Mouse (Mus musculus): ENCODE data around the gene Il11ra1. TPM values are rescaled to one million over a fixed set of nuclear protein-coding genes. Genes with fewer than 3 reads are reported as not detected.
"Not testable (repeated sequence)": the region's sequence is repeated elsewhere in the genome, so short reads cannot be mapped to it uniquely, and the experiment has no call there.

Gene Il11ra1
- total RNA-seq, 4 experiments from 2014 or later, result 41.4 to 51.9 (median 49.4) TPM

DNA sequence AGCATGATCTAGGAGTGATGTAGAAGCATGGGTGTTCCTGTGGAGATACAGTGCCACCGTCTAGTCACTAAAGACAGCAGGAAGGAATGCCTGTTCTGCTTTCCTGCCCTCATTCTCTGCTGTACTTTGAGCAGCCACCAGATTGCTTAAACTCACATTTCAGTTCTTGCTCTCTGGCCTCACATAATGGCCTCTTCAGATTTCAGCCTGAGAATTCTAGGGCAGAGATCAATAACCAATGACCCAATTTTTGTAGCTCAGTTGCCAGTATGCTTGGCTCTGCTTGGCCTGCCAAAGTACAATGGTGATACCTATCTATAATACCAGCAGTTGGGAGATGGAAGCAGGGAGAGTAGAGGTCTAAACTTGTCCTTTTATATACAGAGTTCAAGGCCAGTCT, 45.2 kb downstream of the Il11ra1 start:
- DNase-seq (ENCODE audit: low spot score in 2 of 2), result no peak

DNA sequence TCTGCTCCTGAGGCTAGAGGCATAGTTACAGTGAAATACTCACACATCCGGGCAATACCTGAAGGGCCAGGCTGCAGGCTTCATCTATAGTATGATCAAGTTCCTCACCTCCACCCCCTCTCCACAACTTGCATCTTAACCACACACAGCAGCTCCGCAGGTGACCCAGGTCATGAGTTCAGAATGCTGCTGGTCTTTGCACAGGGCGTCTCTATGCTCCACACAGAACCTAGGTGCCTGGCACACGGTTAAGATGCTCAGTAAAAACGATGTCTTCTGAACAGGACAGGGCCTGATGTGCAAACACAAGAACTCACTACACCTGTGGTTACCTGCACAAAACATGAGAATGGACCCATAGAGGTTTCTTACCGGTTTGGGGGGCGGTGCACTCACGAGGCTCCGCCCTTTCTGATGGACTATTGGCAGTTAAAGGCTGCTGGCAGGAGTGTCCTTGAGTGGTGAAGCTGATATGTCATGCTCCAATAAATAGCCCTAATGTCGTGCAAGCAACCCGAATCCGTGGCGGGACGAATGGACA, 55.1 kb downstream of the Il11ra1 start, which contains the start of gene Galt:
Gene Galt (plus strand): TSS at position 432 of the 541 bp plus-strand sequence.
- peak in 1 of 2 experiments; percentile 56 for DNase-seq (ENCODE audit: low spot score in 2 of 2)

DNA sequence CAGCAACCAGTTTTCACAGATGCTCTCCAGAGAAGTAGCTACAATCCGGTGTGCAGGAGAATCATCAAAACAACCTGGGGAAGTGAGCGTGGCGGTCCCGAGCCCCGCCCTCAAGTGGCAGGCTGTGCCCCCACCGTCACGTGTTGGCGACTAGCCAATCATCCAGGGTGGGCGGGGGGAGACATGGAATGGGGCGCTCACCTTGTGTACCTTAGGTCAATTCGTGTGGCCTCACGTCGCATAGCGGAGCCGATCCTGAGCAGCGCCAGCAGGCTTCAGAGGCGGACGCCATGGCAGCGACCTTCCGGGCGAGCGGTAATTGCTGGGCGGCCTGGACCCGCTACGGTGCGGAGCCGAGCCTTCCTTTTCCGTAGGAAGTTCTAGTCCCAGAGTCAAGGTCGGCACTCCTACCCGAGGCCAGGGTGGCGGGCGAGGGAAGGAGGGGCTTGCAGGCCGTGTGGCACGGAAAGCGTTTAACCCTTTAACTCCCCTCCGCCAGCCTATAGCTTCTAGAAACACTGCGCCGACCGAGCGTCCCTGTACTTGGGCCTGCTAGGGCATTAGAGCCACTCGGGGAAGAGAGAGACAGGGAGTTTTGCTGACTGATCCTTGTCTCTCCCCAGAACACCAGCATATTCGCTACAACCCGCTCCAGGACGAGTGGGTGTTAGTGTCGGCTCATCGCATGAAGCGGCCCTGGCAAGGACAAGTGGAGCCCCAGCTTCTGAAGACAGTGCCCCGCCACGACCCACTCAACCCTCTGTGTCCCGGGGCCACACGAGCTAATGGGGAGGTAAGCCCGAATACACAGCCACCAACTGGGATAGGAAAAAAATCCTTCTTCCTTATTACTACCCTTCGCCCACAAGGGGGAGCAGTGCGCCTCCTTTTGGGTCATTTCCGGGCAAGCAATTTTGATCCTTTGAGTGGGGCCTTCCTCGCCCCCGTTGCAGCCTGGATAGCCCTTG, 55.8 kb downstream of the Il11ra1 start, which contains the start of gene Sigmar1:
Gene Sigmar1 (minus strand): TSS at position 820 of the 968 bp plus-strand sequence.
- DNase-seq (ENCODE audit: low spot score in 2 of 2), result peak; percentile 70 to 71

DNA sequence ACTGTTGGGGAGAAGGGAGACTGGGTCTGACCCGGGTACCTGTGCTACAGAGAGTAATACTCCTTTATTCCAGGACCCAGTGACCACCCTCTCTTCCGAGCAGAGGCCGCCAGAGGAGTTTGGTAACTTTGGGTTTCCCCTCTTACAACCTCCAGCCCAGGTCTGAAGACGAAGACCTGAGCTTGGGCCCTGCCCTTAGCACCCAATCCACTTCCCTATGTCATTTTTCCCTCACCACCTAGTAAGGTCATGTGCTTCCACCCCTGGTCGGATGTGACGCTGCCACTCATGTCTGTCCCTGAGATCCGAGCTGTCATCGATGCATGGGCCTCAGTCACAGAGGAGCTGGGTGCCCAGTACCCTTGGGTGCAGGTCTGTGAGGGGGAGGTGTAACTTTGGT, 56.7 kb downstream of the Il11ra1 start:
- no peak for DNase-seq (ENCODE audit: low spot score in 2 of 2)

DNA sequence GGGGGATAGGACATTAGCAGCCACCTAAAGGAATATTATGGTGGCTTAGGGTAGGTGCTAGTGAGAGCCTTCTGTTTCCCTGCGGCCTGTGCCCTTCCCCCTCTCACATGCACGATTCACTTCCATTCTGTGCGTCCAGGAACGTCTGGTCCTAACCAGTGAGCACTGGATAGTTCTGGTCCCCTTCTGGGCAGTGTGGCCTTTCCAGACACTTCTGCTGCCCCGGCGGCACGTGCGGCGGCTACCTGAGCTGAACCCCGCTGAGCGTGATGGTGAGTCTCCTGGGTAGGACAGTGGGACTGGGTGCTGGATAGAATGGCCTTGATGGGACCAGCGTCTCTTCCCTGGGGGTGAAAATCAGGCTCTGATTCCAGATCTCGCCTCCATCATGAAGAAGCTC, 57.5 kb downstream of the Il11ra1 start:
- no peak for DNase-seq (ENCODE audit: low spot score in 2 of 2)

DNA sequence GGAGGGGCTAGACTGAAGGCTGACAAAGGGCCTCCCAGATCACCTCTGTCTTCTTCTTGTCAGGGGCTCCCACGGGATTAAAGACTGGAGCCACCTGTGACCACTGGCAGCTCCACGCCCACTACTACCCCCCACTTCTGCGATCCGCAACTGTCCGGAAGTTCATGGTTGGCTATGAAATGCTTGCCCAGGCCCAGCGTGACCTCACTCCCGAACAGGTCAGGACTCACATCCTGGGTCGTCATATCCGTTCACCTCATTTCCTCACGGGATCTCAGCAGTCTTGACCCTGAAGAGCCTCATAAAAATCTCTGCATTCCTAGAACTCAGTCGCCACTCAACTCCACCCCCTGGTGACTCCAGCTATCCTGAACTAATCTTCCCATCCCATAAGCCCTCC, 58.2 kb downstream of the Il11ra1 start:
- DNase-seq (ENCODE audit: low spot score in 2 of 2), result no peak

DNA sequence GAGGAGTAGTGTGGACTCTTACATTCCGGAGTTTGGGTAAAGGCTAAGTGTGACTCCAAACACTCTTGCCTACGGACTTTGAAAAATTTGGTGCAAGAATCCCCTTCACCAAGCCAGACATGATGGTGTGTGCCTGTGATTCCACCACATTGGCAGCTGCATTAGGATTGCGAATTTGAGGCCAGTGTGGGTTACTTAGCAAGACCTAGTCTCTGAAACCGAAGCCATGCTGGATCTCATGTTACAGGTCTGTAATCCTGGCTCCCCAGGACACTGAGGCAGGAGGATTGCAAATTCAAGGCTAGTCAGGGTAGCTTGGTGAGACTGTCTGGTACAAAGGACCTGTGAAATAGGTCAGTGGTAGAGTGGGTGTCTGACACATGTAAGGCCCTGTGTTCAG, 58.9 kb downstream of the Il11ra1 start:
- DNase-seq (ENCODE audit: low spot score in 2 of 2), result no peak

DNA sequence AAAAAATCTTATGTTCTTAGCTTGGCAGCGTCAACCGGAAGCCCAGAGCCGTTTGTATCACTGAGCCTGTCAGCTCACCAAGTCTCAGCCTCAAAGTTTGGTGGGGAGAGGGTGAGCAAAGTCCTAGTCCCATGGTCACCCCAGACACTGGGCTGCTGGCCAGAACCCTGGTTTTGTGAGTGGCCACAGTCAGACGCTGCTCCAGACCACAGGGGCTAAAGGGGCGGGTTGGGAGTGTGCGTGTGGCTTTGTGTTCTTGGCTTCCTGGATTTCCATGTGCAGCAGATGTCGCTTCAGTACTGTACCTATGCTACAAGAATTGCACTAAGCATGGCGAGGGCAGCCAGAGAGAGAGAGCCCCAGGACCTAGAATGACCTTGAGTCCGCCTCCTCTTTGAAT, 59.4 kb downstream of the Il11ra1 start:
- DNase-seq (ENCODE audit: low spot score in 2 of 2), result no peak

DNA sequence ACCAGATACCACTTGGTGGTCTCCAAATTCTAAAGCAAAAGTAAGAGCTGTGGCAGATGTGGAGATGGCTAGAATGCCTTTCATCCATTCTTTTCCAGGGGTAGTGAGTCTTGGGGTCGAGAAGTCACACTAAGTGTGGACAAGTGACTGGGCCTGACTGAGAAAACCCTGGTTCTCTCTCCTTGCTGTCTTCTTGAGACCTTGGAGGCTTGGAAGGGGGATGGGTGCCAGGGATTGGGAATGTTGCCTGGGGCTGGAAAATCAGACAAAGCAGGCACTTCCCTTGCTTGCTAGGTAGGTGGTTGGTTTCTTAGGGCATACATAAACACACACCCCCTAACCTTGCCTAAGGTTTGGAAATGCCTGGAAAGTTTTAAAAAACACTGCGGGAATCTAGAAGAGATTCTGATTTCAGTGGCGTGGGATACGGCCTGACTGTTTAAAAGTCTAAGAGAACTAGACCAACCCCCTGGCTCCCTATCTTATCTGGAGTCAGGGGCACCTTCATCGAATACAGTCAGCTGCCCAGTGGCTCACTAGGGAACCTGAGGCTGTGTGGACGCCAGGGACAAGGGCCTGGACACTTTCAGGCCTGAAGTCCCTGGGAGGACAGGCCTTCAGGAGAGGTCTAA, 60.0 kb downstream of the Il11ra1 start:
- no peak for DNase-seq (ENCODE audit: low spot score in 2 of 2)

DNA sequence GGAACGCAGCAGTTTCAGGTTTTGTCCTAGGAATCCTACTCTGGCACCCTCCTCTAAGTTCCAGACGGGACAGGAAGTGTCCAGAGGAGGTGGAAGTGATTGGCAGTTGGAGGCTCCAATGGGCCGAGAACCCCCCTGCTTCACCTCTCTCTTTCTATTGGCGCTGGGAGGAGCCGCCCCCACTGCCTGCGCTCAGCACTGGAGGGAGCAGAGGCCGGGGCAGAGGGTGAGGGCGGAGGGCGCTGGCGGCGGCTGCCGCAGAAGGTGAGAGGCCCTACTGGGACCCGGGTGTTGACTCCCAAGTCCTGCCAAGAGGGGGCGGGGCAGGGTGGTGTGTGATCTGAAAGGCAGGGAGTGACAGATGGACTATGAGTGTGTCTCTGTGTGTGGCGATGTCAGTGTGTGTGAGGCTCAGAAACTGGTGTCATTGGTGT, 60.5 kb downstream of the Il11ra1 start:
- DNase-seq (ENCODE audit: low spot score in 2 of 2), result peak; percentile 93 to 95

DNA sequence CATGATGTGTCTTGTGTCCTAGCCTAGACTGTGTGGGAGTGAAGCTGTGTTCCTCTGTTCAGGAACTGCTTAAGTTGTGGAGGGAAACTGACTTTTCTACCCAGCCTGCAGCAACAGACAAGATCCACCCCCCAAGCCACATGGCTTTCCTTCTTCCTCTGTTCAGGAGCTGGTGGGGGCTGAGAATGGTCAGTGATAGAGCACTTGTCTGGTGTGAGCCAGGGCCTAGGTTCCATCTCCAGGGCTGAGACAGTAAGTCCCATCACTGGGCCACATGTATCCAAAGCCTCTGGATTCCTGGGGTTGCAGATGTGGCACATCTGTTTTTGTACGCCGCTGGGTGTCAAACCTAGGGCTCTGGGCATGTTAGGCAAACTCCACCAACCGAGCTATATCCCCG, 61.1 kb downstream of the Il11ra1 start:
- no peak for DNase-seq (ENCODE audit: low spot score in 2 of 2)

DNA sequence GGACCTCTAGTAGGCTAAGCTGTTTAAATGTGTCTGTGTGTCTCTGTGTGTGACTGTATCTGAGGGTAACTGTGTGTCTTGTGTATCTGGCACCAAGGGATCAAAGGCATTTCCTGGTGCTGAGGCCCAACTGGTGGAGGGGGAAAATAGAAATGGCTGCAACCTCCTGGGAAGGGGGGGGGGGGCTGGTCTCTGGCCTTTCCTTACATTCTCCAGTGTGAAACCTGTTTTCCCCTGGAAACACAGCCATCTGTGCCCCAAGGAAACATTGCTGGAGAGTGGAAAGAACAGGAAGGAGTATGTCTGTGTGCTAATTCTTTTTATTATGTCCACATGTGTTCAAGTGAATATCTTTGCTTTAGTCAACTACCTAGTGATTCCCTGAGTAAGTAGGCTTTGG, 61.9 kb downstream of the Il11ra1 start:
- no peak for DNase-seq (ENCODE audit: low spot score in 2 of 2)

DNA sequence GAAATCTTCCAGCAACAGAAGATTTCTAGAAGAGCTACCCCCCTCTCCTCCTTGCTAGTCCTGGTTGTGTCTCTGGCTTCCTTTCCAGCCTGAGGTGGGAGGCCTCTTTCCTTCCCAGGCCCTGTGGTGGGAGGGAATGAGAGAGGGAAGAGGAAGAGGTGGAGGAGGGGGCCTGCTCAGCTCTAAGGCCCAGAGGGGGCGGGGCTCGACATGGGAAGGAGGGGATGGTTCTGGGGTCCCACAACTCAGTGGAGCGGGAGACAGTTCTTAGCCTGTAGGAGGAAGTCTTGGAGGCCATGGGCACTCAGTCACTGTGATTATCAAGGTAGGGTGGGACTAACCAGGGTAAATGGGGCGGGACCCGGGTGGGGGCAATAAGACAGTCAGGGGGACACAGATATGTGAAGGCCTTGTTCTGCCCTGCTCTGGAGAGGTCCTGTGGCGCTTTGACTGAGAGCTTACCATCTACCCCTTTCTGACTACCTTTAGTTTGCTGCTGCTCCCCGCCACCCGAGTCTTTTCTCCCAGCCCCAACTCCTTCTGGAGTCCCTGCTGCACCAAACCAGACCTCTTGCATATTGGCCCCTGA, 62.4 kb downstream of the Il11ra1 start:
- DNase-seq (ENCODE audit: low spot score in 2 of 2), result no peak

DNA sequence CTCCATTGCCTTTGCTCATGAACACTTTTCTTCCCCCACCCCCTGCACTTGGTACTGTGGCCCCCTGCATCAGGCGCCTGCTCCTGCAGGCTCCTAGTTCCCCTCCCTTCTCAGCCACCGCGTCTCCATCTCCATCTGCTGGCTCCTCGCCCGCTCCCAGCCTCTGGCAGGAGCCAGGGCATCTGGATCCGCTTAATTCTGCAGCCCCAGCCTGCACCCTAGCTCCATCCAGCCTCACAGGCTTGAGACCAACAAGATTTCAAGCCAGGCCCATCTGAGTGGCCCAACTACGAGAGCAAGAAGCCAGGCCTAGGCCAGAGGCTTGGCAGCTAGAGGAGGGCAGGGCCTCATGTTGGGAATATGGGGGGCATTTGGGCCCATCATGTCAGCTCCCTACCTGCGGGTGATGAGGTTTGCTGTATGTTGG, 62.9 kb downstream of the Il11ra1 start:
- peak; percentile 75 to 84 for DNase-seq (ENCODE audit: low spot score in 2 of 2)

DNA sequence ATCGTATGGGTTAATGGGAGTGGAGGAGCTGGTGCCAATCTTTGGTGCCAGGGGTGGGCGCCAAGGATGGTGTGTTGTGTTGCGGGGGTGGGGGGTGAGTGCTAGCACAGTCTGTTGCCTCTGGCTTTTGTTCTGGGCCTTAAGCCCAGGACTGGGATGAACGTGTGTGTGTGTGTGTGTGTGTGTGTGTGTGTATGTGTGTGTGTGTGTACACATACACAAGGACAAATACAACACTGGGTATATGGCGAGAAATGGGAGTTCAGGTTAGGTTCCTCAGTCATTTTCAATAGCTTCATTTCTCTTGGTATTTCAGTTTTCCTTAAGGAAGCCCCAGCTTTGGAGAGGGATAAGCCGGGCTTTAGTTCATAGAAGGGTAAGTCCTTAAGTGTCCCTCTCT, 63.4 kb downstream of the Il11ra1 start:
- not testable (repeated sequence) for DNase-seq (ENCODE audit: low spot score in 2 of 2)

DNA sequence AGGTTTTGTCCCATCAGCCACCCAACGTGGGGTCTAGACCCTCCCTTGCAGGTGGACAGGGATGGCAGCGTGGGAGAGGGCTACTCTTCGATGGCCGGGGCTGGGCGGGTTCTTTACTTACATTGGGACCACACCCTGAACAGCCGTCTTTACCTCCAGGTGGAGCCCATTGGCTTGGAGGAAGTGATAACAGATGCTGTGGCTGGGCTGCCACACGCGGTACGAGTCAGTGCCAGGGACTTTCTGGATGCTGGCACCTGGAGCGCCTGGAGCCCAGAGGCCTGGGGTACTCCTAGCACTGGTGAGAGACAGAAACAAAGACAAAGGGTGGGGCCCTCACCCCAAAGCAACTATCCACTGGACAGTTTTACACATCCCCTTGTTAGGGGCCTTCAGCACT, 67.5 kb downstream of the Il11ra1 start:
- DNase-seq (ENCODE audit: low spot score in 2 of 2), result not testable (repeated sequence)

DNA sequence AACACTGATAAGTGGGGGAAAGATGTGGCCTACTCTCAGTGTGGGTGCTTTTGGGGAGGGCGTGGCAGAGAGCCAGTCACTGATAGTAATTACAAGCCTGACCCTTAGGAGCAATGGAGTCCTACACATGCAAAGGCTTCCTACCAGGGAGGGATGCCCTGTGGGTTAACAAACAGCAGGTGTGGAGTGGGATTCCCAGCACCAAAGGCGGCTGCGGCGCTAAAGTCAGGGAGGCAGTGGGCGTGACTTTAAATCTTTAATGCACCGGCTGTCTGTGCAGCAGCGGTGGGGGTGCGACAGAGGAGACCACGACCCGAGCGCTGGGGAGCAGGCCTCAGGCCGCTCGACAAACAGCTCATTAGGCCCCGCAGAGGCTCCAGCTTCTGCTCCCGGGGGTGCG, 73.2 kb downstream of the Il11ra1 start:
- peak in 1 of 2 experiments; percentile 24 for DNase-seq (ENCODE audit: low spot score in 2 of 2)

DNA sequence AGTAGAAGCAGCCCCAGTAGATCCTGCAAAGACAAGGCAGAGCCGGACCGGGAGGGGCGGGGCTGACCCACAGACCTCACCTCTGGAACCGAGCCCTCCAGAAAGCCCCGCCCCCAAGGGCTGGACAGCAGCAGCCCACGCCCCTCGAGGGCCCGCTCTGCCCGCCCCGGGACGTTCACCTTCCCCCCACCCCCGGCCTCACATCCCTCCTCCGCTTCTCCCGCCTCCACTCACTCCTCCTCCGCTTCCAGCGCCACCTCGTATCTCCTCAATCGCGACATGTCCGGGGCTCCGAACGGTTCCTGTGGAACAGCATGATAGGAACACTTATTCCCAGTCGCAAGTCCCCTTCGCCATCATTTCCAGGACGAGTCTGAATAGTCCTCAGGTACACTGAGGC, 73.7 kb downstream of the Il11ra1 start:
- peak; percentile 51 to 69 for DNase-seq (ENCODE audit: low spot score in 2 of 2)

DNA sequence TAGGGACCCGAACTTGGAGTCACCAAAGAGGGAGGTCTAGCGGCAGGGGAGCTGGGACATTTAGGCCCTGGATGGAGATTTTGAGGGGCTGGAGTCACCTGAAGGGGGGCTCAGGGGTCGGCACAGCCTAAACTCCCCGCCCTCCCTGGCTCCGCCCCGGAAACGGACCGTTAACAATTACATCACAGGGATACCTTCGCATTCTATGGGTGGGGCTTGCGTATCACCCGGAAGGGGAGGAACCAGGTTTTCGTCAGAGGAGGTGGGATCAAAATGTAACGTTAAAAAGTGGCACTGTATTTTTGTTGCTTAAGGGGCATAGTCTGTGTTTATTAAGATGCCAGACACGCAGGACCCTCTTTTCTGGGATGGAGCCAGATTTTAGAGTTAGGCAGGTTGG, 74.2 kb downstream of the Il11ra1 start, which contains the start of gene Ccl27a:
Gene Ccl27a (minus strand): TSS at position 246 of the 400 bp plus-strand sequence.
- DNase-seq (ENCODE audit: low spot score in 2 of 2), result peak; percentile 65 to 72

DNA sequence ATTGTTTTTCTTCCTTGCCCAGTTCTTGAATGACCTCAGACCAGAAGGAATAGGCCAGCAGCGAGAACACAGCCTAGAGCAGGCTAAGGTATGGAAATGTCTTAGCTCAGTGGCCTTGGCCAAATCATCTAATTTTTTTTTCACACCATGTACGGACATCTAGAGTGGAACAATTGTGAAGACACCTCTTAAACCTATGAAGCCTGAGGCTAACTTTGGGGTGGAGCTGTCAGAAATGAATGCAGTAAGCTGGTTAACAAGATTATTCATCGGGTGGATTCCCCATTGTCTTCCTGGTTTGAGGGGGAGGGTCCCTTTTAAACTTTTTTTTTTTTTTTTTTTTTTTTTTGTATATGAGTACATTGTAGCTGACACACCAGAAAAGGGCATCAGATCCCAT, 74.7 kb downstream of the Il11ra1 start:
- not testable (repeated sequence) for DNase-seq (ENCODE audit: low spot score in 2 of 2)

DNA sequence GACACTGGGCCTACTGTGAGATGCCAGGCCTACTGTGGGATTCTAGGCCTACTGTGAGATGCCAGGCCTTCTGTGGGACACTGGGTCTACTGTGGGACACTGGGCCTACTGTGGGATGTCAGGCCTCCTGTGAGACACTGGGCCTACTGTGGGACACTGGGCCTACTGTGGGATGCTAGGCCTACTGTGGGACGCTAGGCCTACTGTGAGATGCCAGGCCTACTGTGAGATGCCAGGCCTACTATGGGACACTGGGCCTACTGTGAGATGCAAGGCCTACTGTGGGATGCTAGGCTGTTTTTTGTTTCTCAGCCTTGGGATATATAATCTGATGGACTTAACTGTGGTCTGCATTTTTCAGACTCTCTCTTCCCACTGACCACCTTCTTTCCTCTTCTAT, 76.1 kb downstream of the Il11ra1 start:
- DNase-seq (ENCODE audit: low spot score in 2 of 2), result not testable (repeated sequence)

Measured in gastrocnemius, adult 8-10 months (tissue).